Mouse (Mus musculus) mouse embryonic stem cell (cell line): ENCODE data around the gene Gm10800.
"Not testable (repeated sequence)": the region's sequence is repeated elsewhere in the genome, so short reads cannot be mapped to it uniquely, and the experiment has no call there.

Source experiments
- in situ Hi-C, 2 experiments: fragments of 300-500 bp; cut with MboI; formaldehyde crosslinking; loops; 1 replicate in 1 of 2; 3 replicates in 1 of 2; pipeline ENCODE4 v1.14.3; 2019 to 2020; ENCODE audit warnings: low sequenced_read_pairs in 2 of 2, low pct_unique_long_range_greater_than_20kb in 1 of 2, mixed read lengths in 1 of 2; ENCODE audit not compliant: unreplicated experiment in 1 of 2

Gene Gm10800

GRCm38 (mm10) chr2:98667201-98667600, at the start of gene Gm10800:
TSS of gene Gm10800 (minus strand) at chr2:98667301.
- in situ Hi-C loops = not testable (repeated sequence)

- in situ Hi-C loops = no loop called here
These were observed 30.4 kb upstream of the Gm10800 start for GRCm38 (mm10) chr2:98697533-98697932.

GRCm38 (mm10) chr2:98661937-98662336, 5.2 kb downstream of the Gm10800 start, which contains the start of gene Gm10801:
TSS of gene Gm10801 (plus strand) at chr2:98662237.
- in situ Hi-C loops = not testable (repeated sequence)
